Mouse (Mus musculus): ENCODE results near the gene Rbm11.

Gene Rbm11

GRCm38 (mm10) chr16:75592671-75593500 is at the start of gene Rbm11:
Rbm11 (plus strand) TSS chr16:75592844.
- peak; percentile 71 to 82 for DNase-seq

- DNase-seq: no peak
Observed at GRCm38 (mm10) chr16:75545310-75545709, 47.3 kb upstream of the Rbm11 start.

- DNase-seq: no peak
Observed at GRCm38 (mm10) chr16:75562910-75563309, 29.7 kb upstream of the Rbm11 start.

- DNase-seq: no peak
Observed at GRCm38 (mm10) chr16:75582279-75582678, 10.4 kb upstream of the Rbm11 start.

- no peak for DNase-seq
Observed at GRCm38 (mm10) chr16:75585961-75586360, 6.7 kb upstream of the Rbm11 start, which contains the start of gene Lipi. Lipi (minus strand) TSS chr16:75586061.

GRCm38 (mm10) chr16:75586466-75586865 is 6.2 kb upstream of the Rbm11 start:
- no peak for DNase-seq

- DNase-seq: no peak
Observed at GRCm38 (mm10) chr16:75593501-75594183, 998 bp downstream of the Rbm11 start.

- DNase-seq: no peak
Observed at GRCm38 (mm10) chr16:75606415-75606814, 13.8 kb downstream of the Rbm11 start.

GRCm38 (mm10) chr16:75612561-75612960 is 19.9 kb downstream of the Rbm11 start:
- no peak for DNase-seq

- DNase-seq: peak; percentile 5 to 10
Observed at GRCm38 (mm10) chr16:75617651-75618349, 25.2 kb downstream of the Rbm11 start.

- peak in 1 of 2 experiments; percentile 12 for DNase-seq
Observed at GRCm38 (mm10) chr16:75627862-75628261, 35.2 kb downstream of the Rbm11 start.
